Mouse (Mus musculus): ENCODE results near the gene Ppp1r18. TPM values are rescaled to one million over a fixed set of nuclear protein-coding genes. Genes with fewer than 3 reads are reported as not detected.
A peak's percentile ranks its signal among the peaks of the same experiment; 100 is the strongest.

Gene Ppp1r18
- total RNA-seq, 1 experiment, result 29.9 TPM

DNA sequence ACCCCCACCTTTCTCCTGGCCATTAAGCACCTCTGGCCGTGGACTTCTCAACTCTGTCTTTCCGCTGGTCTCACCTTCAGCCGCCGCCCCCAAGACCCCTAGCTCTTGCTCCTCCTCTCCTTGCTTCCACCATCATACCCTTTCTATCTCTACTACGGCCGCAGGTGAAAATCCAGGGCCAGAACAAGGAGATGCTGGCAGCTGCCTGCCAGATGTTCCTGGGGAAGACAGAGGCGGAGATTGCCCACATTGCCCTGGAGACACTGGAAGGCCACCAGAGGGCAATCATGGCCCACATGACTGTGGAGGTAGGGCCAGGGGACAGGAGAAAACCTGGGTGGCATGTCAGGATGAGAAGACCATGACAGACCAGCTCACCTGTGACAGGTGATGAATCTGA, 41.0 kb upstream of the Ppp1r18 start:
- no peak for DNase-seq (ENCODE audit: low read depth, low spot score)
- Histone ChIP-seq H3K27ac (ENCODE audit: insufficient read depth, low read depth, low read length, poor library complexity, severe bottlenecking) (no peak overlapping the region), H3K4me1 (ENCODE audit: control insufficient read depth in 2 of 2, insufficient read depth in 2 of 2, low read length in 2 of 2, poor library complexity in 1 of 2) (peaks cover 0 to 3% of the 10 kb centered on the region in 2 experiments; a peak in 1 of 4 replicates), H3K9ac (ENCODE audit: insufficient read depth, low read depth, low read length, poor library complexity, severe bottlenecking) (0 out of 2 replicates have a peak overlapping the region, but pooled peaks have one; percentile 12), H3K36me3 (ENCODE audit: control insufficient read depth, insufficient read depth, low read length, poor library complexity, severe bottlenecking) (peaks cover 14% of the 10 kb centered on the region), H3K4me3 (ENCODE audit: insufficient read depth in 1 of 2, low read depth in 1 of 2, low read length in 2 of 2, poor library complexity in 1 of 2, severe bottlenecking in 1 of 2) (no peak overlapping the region), H3K9me3 (ENCODE audit: control insufficient read depth, insufficient read depth, low read depth, low read length) (no peaks in the 10 kb centered on the region)
- TF ChIP-seq ZNF384 (IDR thresholded peaks at IDR 0.05; ENCODE audit: low read depth, low read length) (no peak), CHD2 (IDR thresholded peaks at IDR 0.05; ENCODE audit: low read depth, low read length) (no peak), HCFC1 (IDR thresholded peaks at IDR 0.05; ENCODE audit: borderline replicate concordance, insufficient read depth, low read length) (no peak), MAFK (IDR thresholded peaks at IDR 0.05; ENCODE audit: insufficient read depth, low read depth, low read length) (no peak), ZC3H11A (IDR thresholded peaks at IDR 0.05; ENCODE audit: borderline replicate concordance, low read depth, low read length) (no peak)
- in situ Hi-C loops (cut with MboI; ENCODE audit: low sequenced_read_pairs in 2 of 2, unreplicated experiment in 2 of 2), result no loop called here

DNA sequence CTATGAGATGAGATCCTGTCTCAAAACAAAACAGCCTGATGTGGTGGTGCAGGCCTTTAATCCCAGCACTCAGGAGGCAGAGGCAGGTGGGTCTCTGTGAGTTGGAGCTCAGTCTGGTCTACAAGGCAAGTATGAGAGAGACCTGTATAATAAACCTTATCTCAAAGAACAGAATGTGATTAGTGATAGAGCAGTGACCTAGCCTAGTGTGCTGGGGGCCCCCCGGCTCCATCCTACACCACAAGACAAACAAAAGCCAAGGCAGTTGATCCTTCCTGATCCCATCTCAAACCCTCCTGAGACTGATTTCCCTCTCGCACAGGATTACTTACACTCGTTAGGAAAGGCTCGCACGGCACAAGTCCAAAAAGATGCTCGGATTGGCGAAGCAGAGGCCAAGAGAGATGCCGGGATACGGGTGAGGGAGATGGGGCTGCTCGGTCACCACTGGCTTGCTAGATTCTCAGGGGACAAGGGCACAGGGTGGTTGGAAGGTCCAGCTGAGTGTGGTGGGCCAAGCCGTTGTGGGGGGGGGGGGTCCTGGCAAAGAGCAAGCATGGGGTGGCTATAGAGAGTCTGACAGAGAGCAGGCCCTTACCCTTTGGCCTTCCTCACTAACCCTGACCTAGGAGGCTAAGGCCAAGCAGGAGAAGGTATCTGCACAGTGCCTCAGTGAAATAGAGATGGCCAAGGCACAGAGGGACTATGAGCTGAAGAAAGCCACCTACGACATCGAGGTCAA, 40.1 kb upstream of the Ppp1r18 start:
- in situ Hi-C loops (cut with MboI; ENCODE audit: low sequenced_read_pairs in 2 of 2, unreplicated experiment in 2 of 2), result loop anchor here in 1 of 2 experiments (5.0 kb wide), 1 partner anchor 47 kb away; no protein-coding TSS in a partner anchor
- H3K36me3 ChIP-seq (ENCODE audit: control insufficient read depth, insufficient read depth, low read length, poor library complexity, severe bottlenecking), result peaks cover 14% of the 10 kb centered on the region
- no peak for DNase-seq (ENCODE audit: low read depth, low spot score)

GRCm38 (mm10) chr17:35829737-35830136, 35.7 kb upstream of the Ppp1r18 start:
- H3K9me3 ChIP-seq (ENCODE audit: control insufficient read depth, insufficient read depth, low read depth, low read length), result no peaks in the 10 kb centered on the region
- DNase-seq (ENCODE audit: low read depth, low spot score), result peak; percentile 78
- no peak for TF ChIP-seq ZNF384 (IDR thresholded peaks at IDR 0.05; ENCODE audit: low read depth, low read length)
- TF ChIP-seq CHD2 (IDR thresholded peaks at IDR 0.05; ENCODE audit: low read depth, low read length), result no peak
- TF ChIP-seq MAFK (IDR thresholded peaks at IDR 0.05; ENCODE audit: insufficient read depth, low read depth, low read length), result no peak
- 0 out of 2 replicates have a peak, but pooled peaks have one; percentile 42 for TF ChIP-seq HCFC1 (IDR thresholded peaks at IDR 0.05; ENCODE audit: borderline replicate concordance, insufficient read depth, low read length)
- TF ChIP-seq ZC3H11A (IDR thresholded peaks at IDR 0.05; ENCODE audit: borderline replicate concordance, low read depth, low read length), result peak; percentile 46
- peaks cover 30% of the 10 kb centered on the region for H3K36me3 ChIP-seq (ENCODE audit: control insufficient read depth, insufficient read depth, low read length, poor library complexity, severe bottlenecking)
- H3K4me1 ChIP-seq (ENCODE audit: control insufficient read depth in 2 of 2, insufficient read depth in 2 of 2, low read length in 2 of 2, poor library complexity in 1 of 2), result peaks cover 2% of the 10 kb centered on the region in 2 experiments; a peak in 2 of 4 replicates
- H3K9ac ChIP-seq (ENCODE audit: insufficient read depth, low read depth, low read length, poor library complexity, severe bottlenecking), result peak overlapping the region; percentile 48; the same call in 1 of the 2 replicates
- peak overlapping the region in 1 of 2 experiments; percentile 19; a peak in 1 of 4 replicates for H3K4me3 ChIP-seq (ENCODE audit: insufficient read depth in 1 of 2, low read depth in 1 of 2, low read length in 2 of 2, poor library complexity in 1 of 2, severe bottlenecking in 1 of 2)
- no peak overlapping the region for H3K27ac ChIP-seq (ENCODE audit: insufficient read depth, low read depth, low read length, poor library complexity, severe bottlenecking)
- in situ Hi-C loops (cut with MboI; ENCODE audit: low sequenced_read_pairs in 2 of 2, unreplicated experiment in 2 of 2), result loop anchor here in 1 of 2 experiments (5.0 kb wide), 1 partner anchor 43 kb away; no protein-coding TSS in a partner anchor

More for the DNA sequence above, 40.1 kb upstream of the Ppp1r18 start:
- Histone ChIP-seq H3K4me1 (ENCODE audit: control insufficient read depth in 2 of 2, insufficient read depth in 2 of 2, low read length in 2 of 2, poor library complexity in 1 of 2) (peaks cover 2 to 5% of the 10 kb centered on the region in 2 experiments; a peak in 2 of 4 replicates), H3K27ac (ENCODE audit: insufficient read depth, low read depth, low read length, poor library complexity, severe bottlenecking) (no peak overlapping the region), H3K4me3 (ENCODE audit: insufficient read depth in 1 of 2, low read depth in 1 of 2, low read length in 2 of 2, poor library complexity in 1 of 2, severe bottlenecking in 1 of 2) (no peak overlapping the region), H3K9ac (ENCODE audit: insufficient read depth, low read depth, low read length, poor library complexity, severe bottlenecking) (no peak overlapping the region), H3K9me3 (ENCODE audit: control insufficient read depth, insufficient read depth, low read depth, low read length) (no peaks in the 10 kb centered on the region)
- TF ChIP-seq ZC3H11A (IDR thresholded peaks at IDR 0.05; ENCODE audit: borderline replicate concordance, low read depth, low read length) (no peak), HCFC1 (IDR thresholded peaks at IDR 0.05; ENCODE audit: borderline replicate concordance, insufficient read depth, low read length) (no peak)

GRCm38 (mm10) chr17:35832400-35833238, 32.8 kb upstream of the Ppp1r18 start:
- Histone ChIP-seq H3K27ac (ENCODE audit: insufficient read depth, low read depth, low read length, poor library complexity, severe bottlenecking) (no peak overlapping the region), H3K9me3 (ENCODE audit: control insufficient read depth, insufficient read depth, low read depth, low read length) (no peaks in the 10 kb centered on the region), H3K36me3 (ENCODE audit: control insufficient read depth, insufficient read depth, low read length, poor library complexity, severe bottlenecking) (peaks cover 37% of the 10 kb centered on the region), H3K9ac (ENCODE audit: insufficient read depth, low read depth, low read length, poor library complexity, severe bottlenecking) (no peak overlapping the region), H3K4me3 (ENCODE audit: insufficient read depth in 1 of 2, low read depth in 1 of 2, low read length in 2 of 2, poor library complexity in 1 of 2, severe bottlenecking in 1 of 2) (no peak overlapping the region), H3K4me1 (ENCODE audit: control insufficient read depth in 2 of 2, insufficient read depth in 2 of 2, low read length in 2 of 2, poor library complexity in 1 of 2) (peaks cover 2 to 9% of the 10 kb centered on the region in 2 experiments; a peak in 2 of 4 replicates)
- TF ChIP-seq CHD2 (IDR thresholded peaks at IDR 0.05; ENCODE audit: low read depth, low read length), result 0 out of 2 replicates have a peak, but pooled peaks have one; percentile 14
- TF ChIP-seq HCFC1 (IDR thresholded peaks at IDR 0.05; ENCODE audit: borderline replicate concordance, insufficient read depth, low read length), result no peak
- in situ Hi-C loops (cut with MboI; ENCODE audit: low sequenced_read_pairs in 2 of 2, unreplicated experiment in 2 of 2), result no loop called here
- DNase-seq (ENCODE audit: low read depth, low spot score), result no peak

All from ES-E14 (cell line).